Mouse (Mus musculus) T-cell, adult 2 months (primary cell): Measurements from ENCODE around the gene Pde8a.

ENCODE experiments used
- DNase-seq: peaks from one replicate; pipeline ENCODE4 v3.0.0; 2022; ENCODE audit warnings: low spot score

The Pde8a gene

GRCm38 (mm10) chr7:81211760-81212159 is 1.6 kb upstream of the Pde8a start:
- DNase-seq: no peak

- DNase-seq: peak; percentile 70
Measured at GRCm38 (mm10) chr7:81212261-81212681, 1.1 kb upstream of the Pde8a start.

- DNase-seq: peak; percentile 91
Measured at GRCm38 (mm10) chr7:81212697-81213346, 574 bp upstream of the Pde8a start.

- no peak for DNase-seq
Measured at GRCm38 (mm10) chr7:81214153-81214907, 934 bp downstream of the Pde8a start.

- DNase-seq: no peak
Measured at GRCm38 (mm10) chr7:81215950-81216349, 2.6 kb downstream of the Pde8a start.

- no peak for DNase-seq
Measured at GRCm38 (mm10) chr7:81219321-81219720, 5.9 kb downstream of the Pde8a start.

- no peak for DNase-seq
Measured at GRCm38 (mm10) chr7:81220381-81220780, 7.0 kb downstream of the Pde8a start.

GRCm38 (mm10) chr7:81224260-81224659 is 10.9 kb downstream of the Pde8a start:
- DNase-seq: no peak

GRCm38 (mm10) chr7:81230091-81230792 is 16.8 kb downstream of the Pde8a start:
- DNase-seq: no peak

GRCm38 (mm10) chr7:81232674-81233073 is 19.3 kb downstream of the Pde8a start:
- DNase-seq: no peak

GRCm38 (mm10) chr7:81235117-81235516 is 21.7 kb downstream of the Pde8a start:
- no peak for DNase-seq

GRCm38 (mm10) chr7:81235600-81236223 is 22.3 kb downstream of the Pde8a start:
- DNase-seq: no peak

GRCm38 (mm10) chr7:81243361-81243760 is 30.0 kb downstream of the Pde8a start:
- no peak for DNase-seq

GRCm38 (mm10) chr7:81249854-81250279 is 36.5 kb downstream of the Pde8a start:
- DNase-seq: no peak

- DNase-seq: no peak
Measured at GRCm38 (mm10) chr7:81250601-81251000, 37.2 kb downstream of the Pde8a start.

GRCm38 (mm10) chr7:81251521-81251920 is 38.1 kb downstream of the Pde8a start:
- no peak for DNase-seq

GRCm38 (mm10) chr7:81253317-81253716 is 39.9 kb downstream of the Pde8a start:
- DNase-seq: no peak

GRCm38 (mm10) chr7:81254579-81254978 is 41.2 kb downstream of the Pde8a start:
- no peak for DNase-seq

GRCm38 (mm10) chr7:81255456-81255855 is 42.1 kb downstream of the Pde8a start:
- DNase-seq: no peak

GRCm38 (mm10) chr7:81256773-81257172 is 43.4 kb downstream of the Pde8a start:
- DNase-seq: no peak

GRCm38 (mm10) chr7:81261548-81261947 is 48.2 kb downstream of the Pde8a start:
- DNase-seq: no peak

GRCm38 (mm10) chr7:81272908-81273307 is 59.5 kb downstream of the Pde8a start:
- no peak for DNase-seq
